ENCODE assay signal across 18 mouse cellular contexts in genomic region chrX:8020111-8020778, GRCm38 (mm10). TPM values are rescaled to one million over a fixed set of nuclear protein-coding genes. Genes with fewer than 3 reads are reported as not detected.
DNase-seq lines count a peak whose midpoint lies in the region; ATAC-seq and TF ChIP-seq lines count a peak whose summit lies in the region.
"Had no signal": no experiment of that assay in that cellular context is flagged by ENCODE, and none has a peak within 500 bp of the region (broad histone marks: within the 10 kb centered on the region; RNA-seq: fewer than 3 reads in every experiment).

No protein-coding gene starts in this region.

- TF ChIP-seq RAD21 in MEL (IDR thresholded peaks at IDR 0.05; ENCODE audit: low read depth, low read length) = peak; percentile 57

- no peak overlapping the region for H3K4me2 ChIP-seq in hindbrain, postnatal 0 days (ENCODE audit: low read depth, low read length)
- H3K4me2 ChIP-seq in hindbrain, embryonic 16.5 days (ENCODE audit: low read length) = no peak overlapping the region
- H3K4me2 ChIP-seq: embryonic facial prominence, embryonic 15.5 days; lung, embryonic 15.5 days had no signal

- no peak for TF ChIP-seq EP300 in MEL (IDR thresholded peaks at IDR 0.05; ENCODE audit: low read depth in 1 of 2, low read length in 2 of 2)

- H3K4me3 ChIP-seq in hindbrain, postnatal 0 days (ENCODE audit: low read length) = no peak overlapping the region
- no peak overlapping the region for H3K4me3 ChIP-seq in hindbrain, embryonic 16.5 days (ENCODE audit: low read length)
- no peak overlapping the region for H3K4me3 ChIP-seq in MEL (ENCODE audit: control insufficient read depth in 1 of 2, insufficient read depth in 1 of 2, low read depth in 2 of 2, low read length in 2 of 2)
- H3K4me3 ChIP-seq: embryonic facial prominence, embryonic 15.5 days; lung, embryonic 15.5 days had no signal

- no peak for TF ChIP-seq POLR2A in MEL (IDR thresholded peaks at IDR 0.05; ENCODE audit: control insufficient read depth in 1 of 2, insufficient read depth in 1 of 2, low read depth in 1 of 2, low read length in 2 of 2, poor library complexity in 1 of 2)

- peak; percentile 2 for DNase-seq in hindbrain, postnatal 0 days (ENCODE audit: low spot score)
- DNase-seq in lung, postnatal 14 days = peak; percentile 1
- DNase-seq in lung, postnatal 36 days = no peak
- DNase-seq in MEL (ENCODE audit: low read depth, low spot score) = peak; percentile 77
- DNase-seq in mesoderm, embryonic 11.5 days (ENCODE audit: low read depth, low spot score) = peak; percentile 12
- DNase-seq in frontal cortex, postnatal 25 days (ENCODE audit: low spot score in 2 of 2) = no peak
- no peak for DNase-seq in adrenal gland, adult 18-20 months (ENCODE audit: low spot score in 2 of 2)
- DNase-seq: adrenal gland, postnatal 14 days; cerebellum, adult 9-11 months; heart, postnatal 4 days; kidney, postnatal 14 days had no signal

- no peak overlapping the region for H3K9ac ChIP-seq in hindbrain, postnatal 0 days (replicated peaks; ENCODE audit: low read length)
- H3K9ac ChIP-seq in hindbrain, embryonic 16.5 days (ENCODE audit: low read depth, low read length) = no peak overlapping the region
- H3K9ac ChIP-seq in MEL (ENCODE audit: control insufficient read depth, low read depth, low read length, poor library complexity, severe bottlenecking) = no peak overlapping the region
- H3K9ac ChIP-seq: embryonic facial prominence, embryonic 15.5 days; lung, embryonic 15.5 days had no signal

- TF ChIP-seq CTCF in hindbrain, postnatal 0 days (IDR thresholded peaks at IDR 0.05; ENCODE audit: low read depth) = peak; percentile 39; the same call in 1 of the 2 replicates
- peak; percentile 51 to 79 (median 66) for TF ChIP-seq CTCF in MEL (IDR thresholded peaks at IDR 0.05 in 2 of 3, conservative IDR thresholded peaks at IDR 0.05 in 1 of 3; ENCODE audit: control insufficient read depth in 1 of 3, insufficient read depth in 1 of 3, low read depth in 2 of 3, low read length in 3 of 3, poor library complexity in 1 of 3, severe bottlenecking in 1 of 3)

- 65% methylated on average over 2 of the region's 2 CpGs for whole genome bisulfite sequencing in hindbrain, postnatal 0 days
- 46% methylated on average over 2 of the region's 2 CpGs for WGBS in hindbrain, embryonic 16.5 days

- no peaks in the 10 kb centered on the region for H3K79me2 ChIP-seq in MEL (ENCODE audit: control insufficient read depth, insufficient read depth, low read length, poor library complexity)

- ATAC-seq in hindbrain, postnatal 0 days = no peak
- no peak for ATAC-seq in hindbrain, embryonic 16.5 days
- ATAC-seq: forebrain, embryonic 16.5 days had no signal

- no peaks in the 10 kb centered on the region for H3K4me1 ChIP-seq in hindbrain, postnatal 0 days (ENCODE audit: insufficient read depth, low read length)
- H3K4me1 ChIP-seq in hindbrain, embryonic 16.5 days (ENCODE audit: control insufficient read depth, insufficient read depth, low read depth, low read length) = no peaks in the 10 kb centered on the region
- peaks cover 0 to 8% of the 10 kb centered on the region in 2 experiments; a peak in 3 of 4 replicates for H3K4me1 ChIP-seq in MEL (ENCODE audit: control insufficient read depth in 1 of 2, insufficient read depth in 2 of 2, low read length in 2 of 2)
- H3K4me1 ChIP-seq: embryonic facial prominence, embryonic 15.5 days; lung, embryonic 15.5 days had no signal

- no peaks in the 10 kb centered on the region for H3K27me3 ChIP-seq in hindbrain, postnatal 0 days (ENCODE audit: insufficient read depth, low read length)
- no peaks in the 10 kb centered on the region for H3K27me3 ChIP-seq in hindbrain, embryonic 16.5 days (replicated peaks; ENCODE audit: control insufficient read depth, insufficient read depth, low read length)
- no peaks in the 10 kb centered on the region for H3K27me3 ChIP-seq in MEL (ENCODE audit: control insufficient read depth in 1 of 2, insufficient read depth in 2 of 2, low read length in 2 of 2)
- H3K27me3 ChIP-seq: embryonic facial prominence, embryonic 15.5 days; lung, embryonic 15.5 days had no signal

- H3K36me3 ChIP-seq in hindbrain, postnatal 0 days (ENCODE audit: insufficient read depth, low read length) = no peaks in the 10 kb centered on the region
- no peaks in the 10 kb centered on the region for H3K36me3 ChIP-seq in hindbrain, embryonic 16.5 days (ENCODE audit: control insufficient read depth, insufficient read depth, low read length)
- H3K36me3 ChIP-seq in MEL (ENCODE audit: control insufficient read depth in 1 of 2, insufficient read depth in 2 of 2, low read length in 2 of 2) = peaks cover 0 to 5% of the 10 kb centered on the region in 2 experiments; a peak in 2 of 4 replicates
- H3K36me3 ChIP-seq: embryonic facial prominence, embryonic 15.5 days; lung, embryonic 15.5 days had no signal

- no peaks in the 10 kb centered on the region for H3K9me3 ChIP-seq in hindbrain, postnatal 0 days (ENCODE audit: low read length)
- no peaks in the 10 kb centered on the region for H3K9me3 ChIP-seq in hindbrain, embryonic 16.5 days (ENCODE audit: control insufficient read depth, low read length)
- no peaks in the 10 kb centered on the region for H3K9me3 ChIP-seq in MEL (replicated peaks; ENCODE audit: insufficient read depth, low read length)
- H3K9me3 ChIP-seq: embryonic facial prominence, embryonic 15.5 days; lung, embryonic 15.5 days had no signal

- H3K27ac ChIP-seq in hindbrain, postnatal 0 days = no peak overlapping the region
- no peak overlapping the region for H3K27ac ChIP-seq in hindbrain, embryonic 16.5 days (ENCODE audit: low read depth, low read length)
- no peak overlapping the region for H3K27ac ChIP-seq in MEL (ENCODE audit: control insufficient read depth, low read depth, low read length)
- H3K27ac ChIP-seq: embryonic facial prominence, embryonic 15.5 days; lung, embryonic 15.5 days had no signal

TF ChIP-seq in MEL, 35 proteins besides CTCF, POLR2A, EP300 and RAD21:
- TF ChIP-seq SMC3 (IDR thresholded peaks at IDR 0.05; ENCODE audit: low read depth, low read length) = peak; percentile 78
- TF ChIP-seq ELF1 (IDR thresholded peaks at IDR 0.05; ENCODE audit: low read depth, low read length) = no peak
- TF ChIP-seq RCOR1 (IDR thresholded peaks at IDR 0.05; ENCODE audit: low read depth, low read length) = no peak
- TF ChIP-seq JUND (IDR thresholded peaks at IDR 0.05; ENCODE audit: low read depth, low read length) = 0 out of 2 replicates have a peak, but pooled peaks have one; percentile 12
- peak; percentile 90 for TF ChIP-seq MYC (IDR thresholded peaks at IDR 0.05; ENCODE audit: low read depth, low read length)
- no peak for TF ChIP-seq ZKSCAN1 (IDR thresholded peaks at IDR 0.05; ENCODE audit: low read depth, low read length)
- TF ChIP-seq ZC3H11A (IDR thresholded peaks at IDR 0.05; ENCODE audit: low read depth, low read length) = peak; percentile 68
TF ChIP-seq in MEL: peak in this region for 4.

RNA-seq across cellular contexts. Expression of gene Glod5, which starts 2.0 kb away (rescaled TPM):
- 1.9 TPM in 1 of 2 replicates, not detected in the other for total RNA-seq in hindbrain, postnatal 0 days (2014; rRNA removed)
- polyA plus RNA-seq in hindbrain, postnatal 0 days (2015; fragmentation: Nextera tagmentation; extraction: Ambion mirVana) = 0.38 and 1.2 TPM in 2 replicates
- polyA plus RNA-seq in hindbrain, embryonic 16.5 days (2015; fragmentation: Nextera tagmentation; extraction: Ambion mirVana) = 0.25 and 0.49 TPM in 2 replicates
- not detected in 2 replicates for total RNA-seq in MEL (2012; rRNA removed)
- polyA plus RNA-seq in MEL (2012; ENCODE audit: insufficient read depth in 1 of 2, insufficient read length in 2 of 2, low read depth in 1 of 2, low replicate concordance in 2 of 2, missing spikeins in 1 of 2) = under 1 TPM in 1 of 2 experiments, not detected in 1; 0.11 TPM
- total RNA-seq in adrenal gland, adult 18-20 months (2021) = not detected
- total RNA-seq: adrenal gland, postnatal 14 days; granulocyte monocyte progenitor cell, adult 5-6 weeks; heart, postnatal 4 days had no signal
- polyA plus RNA-seq: embryonic facial prominence, embryonic 15.5 days; lung, embryonic 15.5 days; spleen, adult 2 months had no signal

RNA-seq across cellular contexts. Expression of gene Gata1, which starts 42.4 kb away (rescaled TPM):
- total RNA-seq in hindbrain, postnatal 0 days (2014; rRNA removed) = not detected in 2 replicates
- polyA plus RNA-seq in hindbrain, postnatal 0 days (2015; fragmentation: Nextera tagmentation; extraction: Ambion mirVana) = not detected in 2 replicates
- polyA plus RNA-seq in hindbrain, embryonic 16.5 days (2015; fragmentation: Nextera tagmentation; extraction: Ambion mirVana) = 0.08 and 0.26 TPM in 2 replicates
- total RNA-seq in MEL (2012; rRNA removed) = 321 and 385 TPM in 2 replicates
- polyA plus RNA-seq in MEL (2012; ENCODE audit: insufficient read depth in 1 of 2, insufficient read length in 2 of 2, low read depth in 1 of 2, low replicate concordance in 2 of 2, missing spikeins in 1 of 2) = 100 to 1,000 TPM; 128 to 496 TPM
- not detected for total RNA-seq in adrenal gland, adult 18-20 months (2021)
- total RNA-seq: left cerebral cortex, postnatal 14 days had no signal
- polyA plus RNA-seq: forebrain, embryonic 16.5 days had no signal

RNA-seq across cellular contexts. Expression of gene Suv39h1, which starts 54.3 kb away (rescaled TPM):
- 32.3 and 43.9 TPM in 2 replicates for total RNA-seq in hindbrain, postnatal 0 days (2014; rRNA removed)
- 34.1 and 35.2 TPM in 2 replicates for polyA plus RNA-seq in hindbrain, postnatal 0 days (2015; fragmentation: Nextera tagmentation; extraction: Ambion mirVana)
- 34.2 and 41.4 TPM in 2 replicates for polyA plus RNA-seq in hindbrain, embryonic 16.5 days (2015; fragmentation: Nextera tagmentation; extraction: Ambion mirVana)
- 103 and 104 TPM in 2 replicates for total RNA-seq in MEL (2012; rRNA removed)
- polyA plus RNA-seq in MEL (2012; ENCODE audit: insufficient read depth in 1 of 2, insufficient read length in 2 of 2, low read depth in 1 of 2, low replicate concordance in 2 of 2, missing spikeins in 1 of 2) = 100 to 1,000 TPM; 122 to 129 TPM
- 10 to 100 TPM in 1 of 2 experiments, 1 to 10 TPM in 1; 8.6 to 11.1 TPM for total RNA-seq in adrenal gland, adult 18-20 months (2021)

Comparison
In these comparisons a context has a peak if more than half of its experiments do, and no peak if none do; other contexts are left out.
1. DNase-seq: peak in hindbrain, postnatal 0 days (single experiment), lung, postnatal 14 days (single experiment), MEL (single experiment) and mesoderm, embryonic 11.5 days (single experiment); none in lung, postnatal 36 days (single experiment), frontal cortex, postnatal 25 days (0 of 2) and adrenal gland, adult 18-20 months (0 of 2).
2. RNA of gene Gata1, which starts 42.4 kb away (total RNA-seq): 321 to 385 TPM in MEL; not detected in adrenal gland, adult 18-20 months and not detected in hindbrain, postnatal 0 days; every median in the first group is over 100 times any median in the second.